Comparison of ENCODE assay signal across 22 mouse cellular contexts in genomic region chr1:193971537-193971936, GRCm38 (mm10).
DNase-seq lines count a peak whose midpoint lies in the region; ATAC-seq and TF ChIP-seq lines count a peak whose summit lies in the region.
"Had no signal": no experiment of that assay in that cellular context is flagged by ENCODE, and none has a peak within 500 bp of the region (broad histone marks: within the 10 kb centered on the region; RNA-seq: fewer than 3 reads in every experiment).

No protein-coding gene starts in this region.

- no peak overlapping the region for H3K4me3 ChIP-seq in lung, embryonic 14.5 days (ENCODE audit: low read depth, low read length)
- no peak overlapping the region for H3K4me3 ChIP-seq in embryonic facial prominence, embryonic 12.5 days
- no peak overlapping the region for H3K4me3 ChIP-seq in limb, embryonic 12.5 days (replicated peaks)
- H3K4me3 ChIP-seq in kidney, embryonic 14.5 days (ENCODE audit: low read length), result no peak overlapping the region
- H3K4me3 ChIP-seq: embryonic facial prominence, embryonic 15.5 days; erythroblast, embryonic 14.5 days; forebrain, embryonic 10.5 days; heart, embryonic 13.5 days; hindbrain, embryonic 15.5 days had no signal

- H3K27me3 ChIP-seq in lung, embryonic 14.5 days (ENCODE audit: insufficient read depth, low read length), result no peaks in the 10 kb centered on the region
- H3K27me3 ChIP-seq in embryonic facial prominence, embryonic 12.5 days, result no peaks in the 10 kb centered on the region
- H3K27me3 ChIP-seq in limb, embryonic 12.5 days, result 0 out of 2 replicates have a peak, but pooled peaks cover 3% of the 10 kb centered on the region
- H3K27me3 ChIP-seq in kidney, embryonic 14.5 days (ENCODE audit: control insufficient read depth, insufficient read depth, low read length), result no peaks in the 10 kb centered on the region
- H3K27me3 ChIP-seq: embryonic facial prominence, embryonic 15.5 days; heart, embryonic 13.5 days; hindbrain, embryonic 15.5 days had no signal

- no peak overlapping the region for H3K9ac ChIP-seq in lung, embryonic 14.5 days
- no peak overlapping the region for H3K9ac ChIP-seq in embryonic facial prominence, embryonic 12.5 days
- H3K9ac ChIP-seq in limb, embryonic 12.5 days (replicated peaks), result no peak overlapping the region
- no peak overlapping the region for H3K9ac ChIP-seq in kidney, embryonic 14.5 days (ENCODE audit: low read depth, low read length)
- H3K9ac ChIP-seq: embryonic facial prominence, embryonic 15.5 days; heart, embryonic 13.5 days; hindbrain, embryonic 15.5 days had no signal

- H3K4me1 ChIP-seq in lung, embryonic 14.5 days (ENCODE audit: insufficient read depth), result peaks cover 7% of the 10 kb centered on the region; the same call in 1 of the 2 replicates
- H3K4me1 ChIP-seq in embryonic facial prominence, embryonic 12.5 days, result peaks cover 6% of the 10 kb centered on the region; the same call in 1 of the 2 replicates
- peaks cover 4% of the 10 kb centered on the region for H3K4me1 ChIP-seq in limb, embryonic 12.5 days (replicated peaks)
- H3K4me1 ChIP-seq in kidney, embryonic 14.5 days (ENCODE audit: control insufficient read depth, insufficient read depth, low read length), result no peaks in the 10 kb centered on the region
- H3K4me1 ChIP-seq: embryonic facial prominence, embryonic 15.5 days had no signal

- TF ChIP-seq CTCF in lung, embryonic 14.5 days (IDR thresholded peaks at IDR 0.05; ENCODE audit: low read depth), result no peak

- no peak overlapping the region for H3K27ac ChIP-seq in lung, embryonic 14.5 days (ENCODE audit: low read depth)
- H3K27ac ChIP-seq in embryonic facial prominence, embryonic 12.5 days, result no peak overlapping the region
- H3K27ac ChIP-seq in limb, embryonic 12.5 days, result no peak overlapping the region
- H3K27ac ChIP-seq in kidney, embryonic 14.5 days (ENCODE audit: low read depth, low read length), result no peak overlapping the region
- H3K27ac ChIP-seq: embryonic facial prominence, embryonic 15.5 days; forebrain, embryonic 10.5 days; heart, embryonic 13.5 days; hindbrain, embryonic 15.5 days had no signal

- H3K4me2 ChIP-seq in lung, embryonic 14.5 days, result no peak overlapping the region
- no peak overlapping the region for H3K4me2 ChIP-seq in embryonic facial prominence, embryonic 12.5 days (replicated peaks)
- no peak overlapping the region for H3K4me2 ChIP-seq in limb, embryonic 12.5 days
- no peak overlapping the region for H3K4me2 ChIP-seq in kidney, embryonic 14.5 days (replicated peaks; ENCODE audit: low read depth, low read length)
- H3K4me2 ChIP-seq: embryonic facial prominence, embryonic 15.5 days; heart, embryonic 13.5 days; hindbrain, embryonic 15.5 days had no signal

- no peaks in the 10 kb centered on the region for H3K36me3 ChIP-seq in lung, embryonic 14.5 days (ENCODE audit: insufficient read depth)
- no peaks in the 10 kb centered on the region for H3K36me3 ChIP-seq in embryonic facial prominence, embryonic 12.5 days
- H3K36me3 ChIP-seq in limb, embryonic 12.5 days, result no peaks in the 10 kb centered on the region
- no peaks in the 10 kb centered on the region for H3K36me3 ChIP-seq in kidney, embryonic 14.5 days (ENCODE audit: control insufficient read depth, insufficient read depth, low read length)
- H3K36me3 ChIP-seq: embryonic facial prominence, embryonic 15.5 days; forebrain, embryonic 10.5 days; heart, embryonic 13.5 days; hindbrain, embryonic 15.5 days had no signal

- no peaks in the 10 kb centered on the region for H3K9me3 ChIP-seq in lung, embryonic 14.5 days (ENCODE audit: low read depth, low read length)
- no peaks in the 10 kb centered on the region for H3K9me3 ChIP-seq in embryonic facial prominence, embryonic 12.5 days
- no peaks in the 10 kb centered on the region for H3K9me3 ChIP-seq in limb, embryonic 12.5 days
- H3K9me3 ChIP-seq in kidney, embryonic 14.5 days (ENCODE audit: control insufficient read depth, low read length), result no peaks in the 10 kb centered on the region
- H3K9me3 ChIP-seq: embryonic facial prominence, embryonic 15.5 days; forebrain, embryonic 10.5 days; heart, embryonic 13.5 days; hindbrain, embryonic 15.5 days had no signal

- peak; percentile 52 for ATAC-seq in lung, embryonic 14.5 days (ENCODE audit: insufficient read depth)
- ATAC-seq in embryonic facial prominence, embryonic 12.5 days (ENCODE audit: insufficient number of reproducible peaks, insufficient read depth, low FRiP score, low TSS enrichment), result 0 out of 2 replicates have a peak, but pooled peaks have one; percentile 44
- ATAC-seq in limb, embryonic 12.5 days (ENCODE audit: insufficient number of reproducible peaks, insufficient read depth, low FRiP score, low TSS enrichment, low read depth), result 0 out of 2 replicates have a peak, but pooled peaks have one; percentile 43
- ATAC-seq in kidney, embryonic 14.5 days (ENCODE audit: low FRiP score, low TSS enrichment), result no peak
- ATAC-seq: forebrain, embryonic 14.5 days; inflammation-experienced regulatory T-cells, adult 6 months had no signal

- WGBS in lung, embryonic 14.5 days, result 45% methylated on average over 1 of the region's 1 CpGs
- WGBS in embryonic facial prominence, embryonic 12.5 days, result 26% methylated on average over 1 of the region's 1 CpGs
- WGBS in limb, embryonic 12.5 days, result 17% methylated on average over 1 of the region's 1 CpGs
- WGBS in kidney, embryonic 14.5 days, result 82% methylated on average over 1 of the region's 1 CpGs

- peak; percentile 54 for DNase-seq in lung, embryonic 14.5 days
- no peak for DNase-seq in lung, postnatal 10 days
- DNase-seq in mesoderm, embryonic 11.5 days (ENCODE audit: low read depth, low spot score), result peak; percentile 21
- no peak for DNase-seq in gastrocnemius, postnatal 10 days
- no peak for DNase-seq in frontal cortex, postnatal 10 days (ENCODE audit: low spot score in 2 of 2)
- DNase-seq: adrenal gland, adult 2 months; adrenal gland, postnatal 25 days; cerebellum, adult 11 months; cerebellum, adult 8-10 months; cerebellum, postnatal 14 days; gastrocnemius, postnatal 14 days; heart, postnatal 36 days had no signal

Comparison
In these comparisons a context has a peak if more than half of its experiments do, and no peak if none do; other contexts are left out.
1. DNase-seq: peak in lung, embryonic 14.5 days (single experiment) and mesoderm, embryonic 11.5 days (single experiment); none in lung, postnatal 10 days (single experiment), gastrocnemius, postnatal 10 days (single experiment) and frontal cortex, postnatal 10 days (0 of 2).